Mouse (Mus musculus) olfactory bulb, adult 2 months (tissue): ENCODE measurements around the gene Bcas3.

ENCODE experiments used
- CTCF ChIP-seq: fragments of 200-500 bp; IDR thresholded peaks from 2 replicates; pipeline ENCODE4 v1.5.1; 2012; ENCODE audit warnings: low read depth, mild to moderate bottlenecking, low read length, moderate library complexity; ENCODE audit not compliant: insufficient read depth
- POLR2A ChIP-seq: fragments of 200-500 bp; IDR thresholded peaks from 2 replicates; pipeline ENCODE4 v1.6.1; 2012; ENCODE audit warnings: mild to moderate bottlenecking, low read depth, low read length, moderate library complexity; ENCODE audit not compliant: insufficient read depth

GRCm38 (mm10) chr11:85821659-85822058, 468.7 kb downstream of the Bcas3 start:
- TF ChIP-seq CTCF (no peak), POLR2A (no peak)
